Mouse (Mus musculus): ENCODE data around the gene Naip5. TPM values are rescaled to one million over a fixed set of nuclear protein-coding genes. Genes with fewer than 3 reads are reported as not detected.
"Not testable (repeated sequence)": the region's sequence is repeated elsewhere in the genome, so short reads cannot be mapped to it uniquely, and the experiment has no call there.

Naip5 gene
- 0.48 and 0.80 TPM in 2 replicates for polyA plus RNA-seq (2015; fragmentation: Nextera tagmentation; extraction: Ambion mirVana)

DNA sequence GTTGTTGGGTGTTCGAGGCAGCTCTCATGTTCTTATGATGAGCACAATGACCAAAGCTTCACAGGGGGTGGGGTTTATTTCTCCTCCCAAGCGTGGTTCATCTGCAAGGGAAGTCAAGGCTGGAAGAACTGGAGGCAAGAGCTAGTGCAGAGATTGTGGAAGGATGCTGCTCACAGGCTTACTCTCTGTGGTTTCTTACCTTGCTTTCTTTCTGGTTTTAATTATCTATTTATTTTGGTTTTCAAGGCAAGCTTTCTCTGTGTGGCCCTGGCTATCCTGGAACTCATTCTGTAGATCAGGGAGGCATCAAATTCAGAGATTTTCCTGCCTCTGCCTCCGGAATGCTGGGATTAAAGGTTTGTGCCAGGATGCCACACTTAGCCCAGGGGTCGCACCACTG lies at the start of gene Naip5:
TSS of gene Naip5 (minus strand) at position 101 of the 400 bp plus-strand sequence.
- ATAC-seq (ENCODE audit: low read depth); H3K36me3 ChIP-seq (ENCODE audit: control insufficient read depth, insufficient read depth); H3K9ac ChIP-seq (ENCODE audit: low read depth, low read length); H3K4me1 ChIP-seq (ENCODE audit: control insufficient read depth, low read depth, low read length); H3K27ac ChIP-seq (ENCODE audit: low read length); H3K9me3 ChIP-seq (replicated peaks; ENCODE audit: control insufficient read depth, low read length); H3K27me3 ChIP-seq (ENCODE audit: control insufficient read depth, insufficient read depth, low read depth, low read length): not testable (repeated sequence)
- peak within 1 kb of the TSS; percentile 13; the same call in 1 of the 2 replicates for H3K4me2 ChIP-seq (ENCODE audit: low read depth, low read length)
- H3K4me3 ChIP-seq (ENCODE audit: low read depth, low read length): peak within 1 kb of the TSS; percentile 33; the same call in 1 of the 2 replicates
- WGBS (ENCODE audit: insufficient replicate concordance): 60% methylated on average over 4 of the region's 4 CpGs

DNA sequence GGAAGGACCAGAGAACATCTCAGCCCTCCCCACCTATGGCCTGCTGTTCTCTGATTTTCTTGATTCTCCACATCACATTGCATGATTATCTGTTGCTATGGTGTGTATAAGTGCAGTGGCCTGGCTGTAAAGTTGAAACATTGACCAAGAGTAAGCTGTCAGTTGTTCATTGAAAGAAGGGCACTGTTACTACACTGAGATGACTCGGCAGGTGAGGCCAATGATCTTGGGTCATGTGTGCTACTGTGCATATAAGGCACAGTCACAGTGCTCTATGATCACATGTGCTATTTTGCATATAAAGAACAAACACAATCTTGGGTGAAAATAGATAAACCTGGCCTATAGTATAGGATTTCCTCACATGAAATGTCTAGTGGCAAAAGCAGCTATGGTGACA lies 38.5 kb upstream of the Naip5 start:
- no peaks in the 10 kb centered on the region for H3K27me3 ChIP-seq (ENCODE audit: control insufficient read depth, insufficient read depth, low read depth, low read length)
- no peaks in the 10 kb centered on the region for H3K4me1 ChIP-seq (ENCODE audit: control insufficient read depth, low read depth, low read length)
- ATAC-seq (ENCODE audit: low read depth): no peak
- no peak overlapping the region for H3K4me3 ChIP-seq (ENCODE audit: low read depth, low read length)
- no peak overlapping the region for H3K9ac ChIP-seq (ENCODE audit: low read depth, low read length)
- 47% methylated on average over 1 of the region's 1 CpGs for WGBS (ENCODE audit: insufficient replicate concordance)
- no peak overlapping the region for H3K4me2 ChIP-seq (ENCODE audit: low read depth, low read length)
- H3K36me3 ChIP-seq (ENCODE audit: control insufficient read depth, insufficient read depth): no peaks in the 10 kb centered on the region
- no peak overlapping the region for H3K27ac ChIP-seq (ENCODE audit: low read length)
- no peaks in the 10 kb centered on the region for H3K9me3 ChIP-seq (replicated peaks; ENCODE audit: control insufficient read depth, low read length)

DNA sequence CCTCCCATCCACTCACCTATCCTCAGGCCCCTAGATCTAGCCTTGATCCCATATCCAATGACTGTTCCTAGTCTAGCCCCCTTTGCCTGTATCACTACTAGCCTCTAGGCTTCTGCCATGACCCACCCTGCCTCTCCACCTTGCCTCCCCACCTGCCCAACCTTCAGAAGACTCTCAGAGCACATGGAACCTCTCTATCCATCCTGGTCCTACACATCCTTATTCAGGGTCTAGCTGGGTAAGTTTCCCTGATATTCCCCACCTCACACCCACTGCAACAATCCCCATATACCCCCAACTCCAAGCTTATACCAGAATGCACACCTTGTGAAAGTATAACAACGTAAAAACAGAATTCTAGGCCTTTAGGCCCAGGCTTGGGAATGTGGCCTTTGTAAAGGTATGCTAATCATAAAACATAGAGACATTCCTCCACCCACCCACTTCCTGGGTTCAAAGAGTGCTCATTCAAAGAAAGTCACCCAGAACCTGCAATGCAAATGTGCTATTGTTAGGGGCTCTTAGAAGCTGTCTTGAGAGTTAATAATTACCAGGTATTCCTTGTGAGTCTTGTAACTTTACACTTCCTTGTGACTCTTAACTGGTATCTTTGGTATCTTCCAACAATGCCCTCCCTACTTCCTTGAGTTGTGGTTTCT lies 25.5 kb upstream of the Naip5 start:
- ATAC-seq (ENCODE audit: low read depth): not testable (repeated sequence)
- WGBS (ENCODE audit: insufficient replicate concordance): no CpG with 5 or more reads among the region's 1 CpGs

DNA sequence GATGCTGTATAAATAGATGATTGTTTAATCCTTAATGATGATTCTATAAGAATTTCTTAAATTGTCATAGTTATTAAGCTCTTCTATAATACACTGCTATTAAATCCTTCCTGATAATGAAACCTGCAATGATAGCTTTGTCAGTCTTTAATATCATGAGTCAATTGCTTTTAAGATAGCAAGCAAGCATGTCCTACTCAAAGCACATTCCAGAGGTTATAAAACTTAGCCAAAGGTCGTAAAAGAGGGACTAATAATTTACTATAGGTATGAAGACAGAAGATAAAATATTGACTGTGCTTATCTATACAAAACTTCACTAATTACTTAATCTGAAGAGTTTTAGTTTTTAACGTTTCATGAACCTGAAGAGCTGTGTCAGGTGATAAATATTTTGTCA lies 10.9 kb upstream of the Naip5 start:
- WGBS (ENCODE audit: insufficient replicate concordance): 32% methylated on average over 2 of the region's 2 CpGs
- not testable (repeated sequence) for H3K4me3 ChIP-seq (ENCODE audit: low read depth, low read length); H3K4me2 ChIP-seq (ENCODE audit: low read depth, low read length); H3K27me3 ChIP-seq (ENCODE audit: control insufficient read depth, insufficient read depth, low read depth, low read length); H3K9ac ChIP-seq (ENCODE audit: low read depth, low read length); H3K36me3 ChIP-seq (ENCODE audit: control insufficient read depth, insufficient read depth); ATAC-seq (ENCODE audit: low read depth); H3K9me3 ChIP-seq (replicated peaks; ENCODE audit: control insufficient read depth, low read length); H3K27ac ChIP-seq (ENCODE audit: low read length); H3K4me1 ChIP-seq (ENCODE audit: control insufficient read depth, low read depth, low read length)

More for the DNA sequence above, 25.5 kb upstream of the Naip5 start:
- not testable (repeated sequence) for H3K4me3 ChIP-seq (ENCODE audit: low read depth, low read length); H3K9ac ChIP-seq (ENCODE audit: low read depth, low read length); H3K36me3 ChIP-seq (ENCODE audit: control insufficient read depth, insufficient read depth); H3K27ac ChIP-seq (ENCODE audit: low read length); H3K4me2 ChIP-seq (ENCODE audit: low read depth, low read length); H3K9me3 ChIP-seq (replicated peaks; ENCODE audit: control insufficient read depth, low read length); H3K27me3 ChIP-seq (ENCODE audit: control insufficient read depth, insufficient read depth, low read depth, low read length); H3K4me1 ChIP-seq (ENCODE audit: control insufficient read depth, low read depth, low read length)

DNA sequence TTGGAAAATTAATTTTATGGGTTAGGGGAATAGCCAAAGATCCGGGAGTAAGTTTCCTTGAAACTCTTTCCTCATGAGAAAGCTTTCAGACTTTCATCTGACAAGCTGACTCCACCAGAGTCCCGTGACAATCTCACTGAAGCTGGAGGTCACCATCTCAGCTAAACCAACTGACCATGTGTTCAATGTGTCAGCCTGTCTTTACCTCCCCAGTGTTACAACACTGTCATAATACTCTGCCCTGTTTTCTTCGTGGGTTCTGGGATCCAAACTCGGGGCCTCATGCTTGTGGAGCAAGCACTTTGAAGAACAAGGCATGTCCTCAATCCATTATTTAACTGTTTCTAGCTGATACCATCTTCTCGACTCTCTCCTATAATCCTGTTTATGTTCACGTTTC lies 9.8 kb upstream of the Naip5 start:
- not testable (repeated sequence) for H3K36me3 ChIP-seq (ENCODE audit: control insufficient read depth, insufficient read depth); H3K4me3 ChIP-seq (ENCODE audit: low read depth, low read length); H3K27ac ChIP-seq (ENCODE audit: low read length); H3K27me3 ChIP-seq (ENCODE audit: control insufficient read depth, insufficient read depth, low read depth, low read length); H3K9ac ChIP-seq (ENCODE audit: low read depth, low read length); H3K9me3 ChIP-seq (replicated peaks; ENCODE audit: control insufficient read depth, low read length); H3K4me2 ChIP-seq (ENCODE audit: low read depth, low read length); H3K4me1 ChIP-seq (ENCODE audit: control insufficient read depth, low read depth, low read length); ATAC-seq (ENCODE audit: low read depth)
- whole genome bisulfite sequencing (ENCODE audit: insufficient replicate concordance): 66% methylated on average over 5 of the region's 6 CpGs

DNA sequence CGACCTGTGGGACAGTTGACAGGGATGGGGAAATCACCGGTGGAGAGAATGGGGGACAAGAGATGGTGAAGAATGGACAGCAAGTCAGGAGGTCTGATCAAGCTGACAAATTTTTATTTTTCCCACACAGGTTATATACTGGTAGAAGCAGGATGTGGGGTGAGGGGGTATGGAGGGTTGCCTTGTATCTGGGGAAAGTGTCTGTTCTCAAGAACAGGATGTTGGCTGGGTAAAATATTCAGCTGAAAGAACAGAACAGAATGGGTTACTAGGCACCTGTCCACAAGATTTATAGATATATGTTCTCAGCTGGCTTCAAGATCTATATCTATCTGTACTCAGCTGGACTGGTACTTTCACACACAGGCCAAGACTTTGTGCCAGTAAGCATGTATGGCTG lies 5.8 kb upstream of the Naip5 start:
- H3K4me1 ChIP-seq (ENCODE audit: control insufficient read depth, low read depth, low read length); H3K27ac ChIP-seq (ENCODE audit: low read length); H3K9me3 ChIP-seq (replicated peaks; ENCODE audit: control insufficient read depth, low read length); H3K4me2 ChIP-seq (ENCODE audit: low read depth, low read length); H3K27me3 ChIP-seq (ENCODE audit: control insufficient read depth, insufficient read depth, low read depth, low read length); H3K9ac ChIP-seq (ENCODE audit: low read depth, low read length); H3K36me3 ChIP-seq (ENCODE audit: control insufficient read depth, insufficient read depth); ATAC-seq (ENCODE audit: low read depth); H3K4me3 ChIP-seq (ENCODE audit: low read depth, low read length): not testable (repeated sequence)
- 66% methylated on average over 2 of the region's 2 CpGs for WGBS (ENCODE audit: insufficient replicate concordance)

DNA sequence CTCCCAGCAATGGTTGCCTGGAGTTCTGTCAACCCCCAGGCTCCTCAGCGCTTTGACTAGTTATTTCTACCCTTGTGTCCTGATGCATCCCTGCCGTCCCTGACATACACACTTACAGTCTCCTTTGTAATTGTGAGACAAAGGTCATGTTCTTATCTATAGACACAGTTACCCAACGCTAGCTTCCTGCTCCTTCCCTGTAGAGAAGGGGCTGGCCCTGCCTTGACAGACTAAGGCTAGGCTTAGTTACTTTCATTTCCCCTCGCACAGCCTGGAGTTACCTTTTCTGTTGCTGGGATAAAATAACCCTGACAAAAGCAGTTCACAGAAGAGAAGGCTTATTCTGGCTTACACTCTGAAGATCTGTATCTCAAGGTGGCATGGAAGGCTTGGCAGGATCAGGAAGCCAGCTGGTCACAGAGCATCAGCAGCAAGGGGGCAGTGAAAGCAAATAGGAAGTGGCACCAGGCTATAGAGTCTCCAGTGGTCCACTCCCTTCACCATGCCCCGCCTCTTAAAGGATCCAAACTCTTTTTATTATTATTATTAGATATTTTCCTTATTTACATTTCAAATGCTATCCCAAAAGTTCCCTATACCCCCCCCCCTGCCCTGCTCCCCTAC lies 885 bp upstream of the Naip5 start:
- H3K27ac ChIP-seq (ENCODE audit: low read length); H3K27me3 ChIP-seq (ENCODE audit: control insufficient read depth, insufficient read depth, low read depth, low read length); H3K36me3 ChIP-seq (ENCODE audit: control insufficient read depth, insufficient read depth); H3K9ac ChIP-seq (ENCODE audit: low read depth, low read length); H3K9me3 ChIP-seq (replicated peaks; ENCODE audit: control insufficient read depth, low read length); H3K4me1 ChIP-seq (ENCODE audit: control insufficient read depth, low read depth, low read length): not testable (repeated sequence)
- Histone ChIP-seq H3K4me2 (ENCODE audit: low read depth, low read length) (peak overlapping the region; percentile 13; the same call in 1 of the 2 replicates), H3K4me3 (ENCODE audit: low read depth, low read length) (peak overlapping the region; percentile 33; the same call in 1 of the 2 replicates)
- ATAC-seq (ENCODE audit: low read depth): peak; percentile 45; the same call in 1 of the 2 replicates
- 25% methylated on average over 5 of the region's 5 CpGs for WGBS (ENCODE audit: insufficient replicate concordance)

DNA sequence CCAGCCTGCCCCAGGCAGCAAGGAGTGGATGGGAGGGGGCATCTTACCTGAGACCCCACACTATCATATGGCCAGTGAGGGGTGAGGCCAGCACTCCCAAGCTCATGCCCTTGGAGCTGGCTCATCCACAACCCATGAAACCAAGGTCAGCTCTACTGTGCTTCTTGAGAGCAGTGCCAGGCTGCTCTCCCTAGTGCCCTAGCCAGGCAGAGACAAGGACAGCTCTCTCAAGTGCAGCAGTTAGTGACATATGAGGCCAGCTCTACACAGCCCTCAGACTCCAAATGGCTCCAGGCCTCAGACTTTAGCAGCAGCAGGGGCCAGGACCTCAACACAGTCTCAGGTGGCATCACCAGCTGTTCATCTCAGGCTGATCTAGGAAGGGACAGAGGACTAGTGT lies 2.4 kb downstream of the Naip5 start:
- no peak overlapping the region for H3K4me3 ChIP-seq (ENCODE audit: low read depth, low read length)
- no peak overlapping the region for H3K9ac ChIP-seq (ENCODE audit: low read depth, low read length)
- no peaks in the 10 kb centered on the region for H3K36me3 ChIP-seq (ENCODE audit: control insufficient read depth, insufficient read depth)
- no peak overlapping the region for H3K4me2 ChIP-seq (ENCODE audit: low read depth, low read length)
- H3K9me3 ChIP-seq (replicated peaks; ENCODE audit: control insufficient read depth, low read length): no peaks in the 10 kb centered on the region
- no peak for ATAC-seq (ENCODE audit: low read depth)
- H3K27me3 ChIP-seq (ENCODE audit: control insufficient read depth, insufficient read depth, low read depth, low read length): no peaks in the 10 kb centered on the region
- no peak overlapping the region for H3K27ac ChIP-seq (ENCODE audit: low read length)
- no peaks in the 10 kb centered on the region for H3K4me1 ChIP-seq (ENCODE audit: control insufficient read depth, low read depth, low read length)

DNA sequence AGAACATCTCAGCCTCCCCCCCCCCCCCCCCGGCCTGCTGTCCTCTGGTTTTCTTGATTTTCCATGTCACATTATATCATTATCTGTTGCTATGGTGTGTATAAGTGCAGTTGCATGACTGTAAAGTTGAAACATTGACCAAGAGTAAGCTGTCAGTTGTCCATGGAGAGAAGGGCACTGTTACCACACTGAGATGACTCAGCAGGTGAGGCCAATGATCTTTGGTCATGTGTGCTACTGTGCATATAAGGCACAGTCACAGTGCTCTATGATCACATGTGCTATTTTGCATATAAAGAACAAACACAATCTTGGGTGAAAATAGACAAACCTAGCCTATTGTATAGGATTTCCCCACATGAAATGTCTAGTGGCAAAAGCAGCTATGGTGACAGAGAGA lies 32.4 kb downstream of the Naip5 start:
- WGBS (ENCODE audit: insufficient replicate concordance): 89% methylated on average over 1 of the region's 1 CpGs
- H3K9me3 ChIP-seq (replicated peaks; ENCODE audit: control insufficient read depth, low read length); H3K4me2 ChIP-seq (ENCODE audit: low read depth, low read length); H3K4me3 ChIP-seq (ENCODE audit: low read depth, low read length); ATAC-seq (ENCODE audit: low read depth); H3K4me1 ChIP-seq (ENCODE audit: control insufficient read depth, low read depth, low read length); H3K9ac ChIP-seq (ENCODE audit: low read depth, low read length); H3K27ac ChIP-seq (ENCODE audit: low read length); H3K27me3 ChIP-seq (ENCODE audit: control insufficient read depth, insufficient read depth, low read depth, low read length); H3K36me3 ChIP-seq (ENCODE audit: control insufficient read depth, insufficient read depth): not testable (repeated sequence)

All from liver, embryonic 16.5 days (tissue).